In genomic region chr7:126941171-126941570, GRCm38 (mm10) we compare ENCODE assay signal across 18 mouse cellular contexts. TPM values are rescaled to one million over a fixed set of nuclear protein-coding genes. Genes with fewer than 3 reads are reported as not detected.
DNase-seq lines count a peak whose midpoint lies in the region; ATAC-seq lines count a peak whose summit lies in the region.
"Had no signal": no experiment of that assay in that cellular context is flagged by ENCODE, and none has a peak within 500 bp of the region (broad histone marks: within the 10 kb centered on the region; RNA-seq: fewer than 3 reads in every experiment).

No protein-coding gene starts in this region.

- peaks cover 90% of the 10 kb centered on the region for H3K36me3 ChIP-seq in megakaryocyte, embryonic 14.5 days (replicated peaks; ENCODE audit: low read length)

- no peak for DNase-seq in frontal cortex, postnatal 25 days (ENCODE audit: low spot score in 2 of 2)
- DNase-seq in 416B (ENCODE audit: low read depth) = peak; percentile 50
- DNase-seq in R1 (ENCODE audit: low read depth, low spot score) = peak; percentile 25
- no peak for DNase-seq in c-Kit-positive CD71-positive TER-119-positive erythroid progenitor cells, embryonic 14.5 days (ENCODE audit: low spot score)
- DNase-seq in thymus, adult 18-20 months = no peak
- DNase-seq: adrenal gland, adult 8-10 months; heart, postnatal 10 days; kidney, adult 2 months; kidney, postnatal 14 days; right cerebral cortex, postnatal 4 days had no signal

- ATAC-seq in frontal cortex, adult (ENCODE audit: low TSS enrichment) = 0 out of 2 replicates have a peak, but pooled peaks have one; percentile 14
- ATAC-seq: forebrain, embryonic 15.5 days; inflammation-experienced regulatory T-cells, adult 6 months had no signal

- peak overlapping the region; percentile 1 for H3K4me3 ChIP-seq in megakaryocyte, embryonic 14.5 days (replicated peaks)
- H3K4me3 ChIP-seq: embryonic facial prominence, embryonic 12.5 days; forebrain, embryonic 15.5 days; hindbrain, embryonic 13.5 days; lung, embryonic 15.5 days had no signal

- no peaks in the 10 kb centered on the region for H3K9me3 ChIP-seq in megakaryocyte, embryonic 14.5 days
- H3K9me3 ChIP-seq: embryonic facial prominence, embryonic 12.5 days; forebrain, embryonic 15.5 days; hindbrain, embryonic 13.5 days; lung, embryonic 15.5 days had no signal

- peaks cover 23% of the 10 kb centered on the region for H3K4me1 ChIP-seq in megakaryocyte, embryonic 14.5 days
- H3K4me1 ChIP-seq: lung, embryonic 15.5 days had no signal

- H3K27me3 ChIP-seq in megakaryocyte, embryonic 14.5 days (replicated peaks) = no peaks in the 10 kb centered on the region
- H3K27me3 ChIP-seq: embryonic facial prominence, embryonic 12.5 days; forebrain, embryonic 15.5 days; hindbrain, embryonic 13.5 days; lung, embryonic 15.5 days had no signal

RNA-seq across cellular contexts. Expression of gene Asphd1, which starts 8.2 kb away (rescaled TPM):
- polyA plus RNA-seq in megakaryocyte, embryonic 14.5 days (2012; ENCODE audit: insufficient read depth, low replicate concordance) = not detected in 2 replicates
- polyA plus RNA-seq: liver, embryonic 14.5 days had no signal

RNA-seq across cellular contexts. Expression of gene Sez6l2, which starts 9.2 kb away (rescaled TPM):
- 1.7 and 2.0 TPM in 2 replicates for polyA plus RNA-seq in megakaryocyte, embryonic 14.5 days (2012; ENCODE audit: insufficient read depth, low replicate concordance)

RNA-seq across cellular contexts. Expression of gene Kctd13, which starts 12.5 kb away (rescaled TPM):
- polyA plus RNA-seq in megakaryocyte, embryonic 14.5 days (2012; ENCODE audit: insufficient read depth, low replicate concordance) = 26.4 and 59.2 TPM in 2 replicates

RNA-seq across cellular contexts. Expression of gene Tmem219, which starts 18.5 kb away (rescaled TPM):
- 50.9 TPM in 2 replicates for polyA plus RNA-seq in megakaryocyte, embryonic 14.5 days (2012; ENCODE audit: insufficient read depth, low replicate concordance)

RNA-seq across cellular contexts. Expression of gene Cdipt, which starts 34.5 kb away (rescaled TPM):
- polyA plus RNA-seq in megakaryocyte, embryonic 14.5 days (2012; ENCODE audit: insufficient read depth, low replicate concordance) = 105 and 211 TPM in 2 replicates

Comparison
In these comparisons a context has a peak if more than half of its experiments do, and no peak if none do; other contexts are left out.
1. DNase-seq: peak in 416B (single experiment) and R1 (single experiment); none in frontal cortex, postnatal 25 days (0 of 2), c-Kit-positive CD71-positive TER-119-positive erythroid progenitor cells, embryonic 14.5 days (single experiment) and thymus, adult 18-20 months (0 of 2).